Mouse (Mus musculus): Measurements from ENCODE around the gene D630023F18Rik. TPM values are rescaled to one million over a fixed set of nuclear protein-coding genes. Genes with fewer than 3 reads are reported as not detected.

The D630023F18Rik gene
- 0.23 and 0.31 TPM in 2 replicates for polyA plus RNA-seq (2015; fragmentation: Nextera tagmentation; extraction: Ambion mirVana)

GRCm38 (mm10) chr1:65122574-65123372 lies at the start of gene D630023F18Rik:
D630023F18Rik (minus strand) TSS chr1:65123214.

GRCm38 (mm10) chr1:65119438-65119837 lies 3.6 kb downstream of the D630023F18Rik start, which contains the start of gene Gm28845:
Gm28845 (minus strand) TSS chr1:65119558.

GRCm38 (mm10) chr1:65103273-65103672 lies 19.7 kb downstream of the D630023F18Rik start, which contains the start of gene Cryga:
Cryga (minus strand) TSS chr1:65103373.

DNA sequence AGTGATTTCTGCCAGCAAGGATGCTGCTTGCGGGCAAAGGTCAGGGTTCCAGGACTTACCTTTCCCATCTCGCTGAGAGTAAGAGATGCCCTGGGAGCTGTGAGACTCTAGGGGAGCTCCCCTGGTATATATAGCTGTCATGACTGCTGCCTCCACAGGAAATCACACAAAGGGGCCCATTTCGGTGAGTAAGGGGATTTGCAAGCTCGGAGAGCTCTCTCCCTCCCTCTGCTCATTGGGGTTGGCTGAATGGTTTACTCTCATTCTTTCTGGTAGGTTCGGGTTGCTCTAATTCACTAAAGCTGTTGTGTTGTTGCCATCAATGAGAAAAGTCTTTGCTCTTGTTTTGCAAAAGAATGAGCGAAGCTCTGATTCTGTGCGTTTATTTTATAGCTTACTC lies 40.8 kb downstream of the D630023F18Rik start, which contains the start of gene Crygb:
Crygb (minus strand) TSS at position 101 of the 400 bp plus-strand sequence.

DNA sequence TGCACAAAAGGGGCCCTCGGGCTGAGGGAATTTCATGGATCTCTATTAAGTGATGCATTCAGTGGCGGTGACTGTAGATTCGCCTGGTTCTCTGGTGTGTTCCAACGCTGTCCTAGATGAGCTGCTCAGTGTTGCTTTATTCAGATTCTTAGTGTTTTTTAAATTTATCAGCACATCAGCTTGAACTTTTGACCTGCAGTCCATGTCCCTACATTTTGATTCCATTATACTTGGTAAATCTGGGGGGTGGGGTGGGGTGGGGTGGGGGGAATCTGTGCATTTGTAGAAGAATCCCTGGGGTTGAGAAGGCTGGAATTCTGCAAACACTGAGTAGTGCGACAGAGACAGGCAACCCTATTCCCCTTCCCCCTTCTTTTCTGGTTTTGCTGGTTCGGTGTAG lies 49.4 kb downstream of the D630023F18Rik start, which contains the start of gene Crygc:
Crygc (minus strand) TSS at position 101 of the 400 bp plus-strand sequence.

GRCm38 (mm10) chr1:65063352-65063751 lies 59.7 kb downstream of the D630023F18Rik start, which contains the start of gene Crygd:
Crygd (minus strand) TSS chr1:65063452.

Other genes starting within 250 kb of the D630023F18Rik start
- 5.8 and 6.0 TPM in 2 replicates for gene Plekhm3, start 166.4 kb downstream of the D630023F18Rik start, polyA plus RNA-seq (2015; fragmentation: Nextera tagmentation; extraction: Ambion mirVana)
- gene Akr1cl, start 90.5 kb downstream of the D630023F18Rik start, polyA plus RNA-seq (2015; fragmentation: Nextera tagmentation; extraction: Ambion mirVana): not detected in 2 replicates
- gene Cryge, start 72.1 kb downstream of the D630023F18Rik start, polyA plus RNA-seq (2015; fragmentation: Nextera tagmentation; extraction: Ambion mirVana): not detected in 2 replicates
- not detected in 2 replicates for gene Crygd, start 59.8 kb downstream of the D630023F18Rik start, polyA plus RNA-seq (2015; fragmentation: Nextera tagmentation; extraction: Ambion mirVana)
- not detected in 2 replicates for gene Crygc, start 49.5 kb downstream of the D630023F18Rik start, polyA plus RNA-seq (2015; fragmentation: Nextera tagmentation; extraction: Ambion mirVana)
- not detected in 2 replicates for gene Crygb, start 40.9 kb downstream of the D630023F18Rik start, polyA plus RNA-seq (2015; fragmentation: Nextera tagmentation; extraction: Ambion mirVana)
- gene Cryga, start 19.8 kb downstream of the D630023F18Rik start, polyA plus RNA-seq (2015; fragmentation: Nextera tagmentation; extraction: Ambion mirVana): not detected in 2 replicates
- gene Gm28845, start 3.7 kb downstream of the D630023F18Rik start, polyA plus RNA-seq (2015; fragmentation: Nextera tagmentation; extraction: Ambion mirVana): 0.17 TPM in 1 of 2 replicates, not detected in the other
- 29.1 and 38.1 TPM in 2 replicates for gene Idh1, start 63.3 kb upstream of the D630023F18Rik start, polyA plus RNA-seq (2015; fragmentation: Nextera tagmentation; extraction: Ambion mirVana)
- gene Pikfyve, start 63.5 kb upstream of the D630023F18Rik start, polyA plus RNA-seq (2015; fragmentation: Nextera tagmentation; extraction: Ambion mirVana): 6.3 and 6.9 TPM in 2 replicates
- not detected in 2 replicates for gene Pth2r, start 158.8 kb upstream of the D630023F18Rik start, polyA plus RNA-seq (2015; fragmentation: Nextera tagmentation; extraction: Ambion mirVana)

Measured in spleen, postnatal 0 days (tissue).